Mouse (Mus musculus) liver, embryonic 14.5 days (tissue): Measurements from ENCODE around the gene Lcat. TPM values are rescaled to one million over a fixed set of nuclear protein-coding genes. Genes with fewer than 3 reads are reported as not detected.
A peak's percentile ranks its signal among the peaks of the same experiment; 100 is the strongest.
"Not testable (repeated sequence)": the region's sequence is repeated elsewhere in the genome, so short reads cannot be mapped to it uniquely, and the experiment has no call there.

Experiments
- ATAC-seq: fragments of 200-750 bp; cut with Nextera tagmentation; 2 replicates; pipeline ENCODE4 v1.8.0; 2017; ENCODE audit warnings: moderate number of reproducible peaks, mild to moderate bottlenecking, moderate library complexity; ENCODE audit not compliant: insufficient read depth
- DNase-seq, 3 experiments: peaks; one replicate each; pipeline ENCODE4 v3.0.0-alpha.2; 2012 to 2013; ENCODE audit warnings: low read depth in 3 of 3, low spot score in 3 of 3
- H3K27ac ChIP-seq: fragments of 300-500 bp; sonication (generic); 2 replicates; pipeline ENCODE4 v1.5.1; 2014; ENCODE audit warnings: moderate library complexity, mild to moderate bottlenecking, control low read depth, inconsistent platforms
- H3K27me3 ChIP-seq: fragments of 300-500 bp; sonication (generic); 2 replicates; pipeline ENCODE4 v1.6.1; 2014; ENCODE audit warnings: mild to moderate bottlenecking, low read length, moderate library complexity; ENCODE audit not compliant: control insufficient read depth, insufficient read depth
- H3K36me3 ChIP-seq: fragments of 300-500 bp; sonication (generic); replicated peaks from 2 replicates; pipeline ENCODE4 v1.6.1; 2014; ENCODE audit warnings: low read depth; ENCODE audit not compliant: control insufficient read depth, insufficient read depth
- H3K4me1 ChIP-seq, 2 experiments: fragments of 200-500 bp in 1 of 2; fragments of 300-500 bp in 1 of 2; sonication (generic) in 1 of 2; replicated peaks; 2 replicates each; pipeline ENCODE4 v1.6.1; 2012 to 2014; ENCODE audit warnings: antibody characterized with exemption in 1 of 2, inconsistent platforms in 1 of 2, low read length in 1 of 2; ENCODE audit not compliant: control insufficient read depth in 2 of 2, insufficient read depth in 2 of 2
- H3K4me2 ChIP-seq: fragments of 300-500 bp; sonication (generic); 2 replicates; pipeline ENCODE4 v1.6.1; 2014; ENCODE audit warnings: low read depth, mild to moderate bottlenecking, control low read depth, moderate library complexity
- H3K4me3 ChIP-seq, 2 experiments: fragments of 200-500 bp in 1 of 2; fragments of 300-500 bp in 1 of 2; sonication (generic) in 1 of 2; 2 replicates each; pipeline ENCODE4 v1.5.1; 2012 to 2014; ENCODE audit warnings: low read depth in 2 of 2, low read length in 2 of 2, mild to moderate bottlenecking in 2 of 2, control low read depth in 1 of 2, inconsistent platforms in 1 of 2, moderate library complexity in 1 of 2; ENCODE audit not compliant: insufficient read depth in 1 of 2
- H3K9ac ChIP-seq: fragments of 300-500 bp; sonication (generic); replicated peaks from 2 replicates; pipeline ENCODE4 v1.6.1; 2014; ENCODE audit warnings: mild to moderate bottlenecking, control low read depth, moderate library complexity
- H3K9me3 ChIP-seq: fragments of 300-500 bp; sonication (generic); 2 replicates; pipeline ENCODE4 v1.6.1; 2016; ENCODE audit warnings: low read length, mixed read lengths; ENCODE audit not compliant: control insufficient read depth
- CTCF ChIP-seq: IDR thresholded peaks from 2 replicates; pipeline ENCODE4 v1.5.1; 2016; ENCODE audit warnings: antibody characterized with exemption, low read depth, control low read depth
- EP300 ChIP-seq: IDR thresholded peaks from 2 replicates; pipeline ENCODE4 v1.6.1; 2016; ENCODE audit warnings: antibody characterized with exemption, low read depth
- WGBS: fragments of 180-500 bp; shearing (Covaris S2); extraction: QIAGEN DNeasy Blood & Tissue Kit; methylation state at CpG from one replicate; pipeline ENCODE4 v1.1.7; 2014; ENCODE audit not compliant: insufficient replicate concordance; 5-methylcytosine and 5-hydroxymethylcytosine counted together
- polyA plus RNA-seq, 2 experiments: library from polyadenylated mRNA; depleted of rRNA in 1 of 2; stranded (reverse) in 1 of 2; unstranded in 1 of 2; fragments of >200 nt; fragmentation: Nextera tagmentation in 1 of 2; extraction: Ambion mirVana in 1 of 2; gene quantifications; 2 replicates each; pipeline versions ENCODE4 v1.2.1 to v1.2.3; 2012 to 2014

Lcat gene
- polyA plus RNA-seq (2012; rRNA removed), result 40.2 and 41.2 TPM in 2 replicates
- polyA plus RNA-seq (2014; fragmentation: Nextera tagmentation; extraction: Ambion mirVana), result 47.0 and 50.7 TPM in 2 replicates

DNA sequence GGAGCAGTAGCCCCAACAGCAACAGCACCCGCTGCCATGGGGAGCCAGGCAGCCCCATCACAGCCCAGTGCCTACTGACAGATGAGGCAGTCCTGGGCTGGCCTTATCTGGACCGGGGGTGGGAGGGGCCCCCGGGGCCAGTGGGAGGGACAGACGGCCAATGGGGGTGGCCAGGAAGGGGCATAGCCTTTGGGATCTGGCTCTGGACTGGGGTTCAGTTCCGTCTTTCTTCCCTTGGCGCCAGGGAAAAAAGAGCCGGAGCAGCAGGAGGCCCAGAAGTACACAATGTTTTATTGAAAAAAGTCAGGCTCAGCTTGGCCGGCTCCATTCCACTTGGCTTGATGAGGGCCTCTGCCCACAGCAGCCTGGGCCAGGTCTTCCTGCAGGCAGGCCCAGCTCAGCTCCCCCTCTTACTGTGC, at the start of gene Lcat:
Lcat (minus strand) TSS at position 62 of the 419 bp plus-strand sequence.
- WGBS, result 59% methylated on average over 8 of the region's 8 CpGs
- peak; percentile 62 for ATAC-seq
- H3K4me2 ChIP-seq, result peak within 1 kb of the TSS; percentile 48
- peaks cover 2 to 4% of the 10 kb centered on the region in 2 experiments; a peak in 3 of 4 replicates for H3K4me1 ChIP-seq
- H3K9me3 ChIP-seq, result no peaks in the 10 kb centered on the region
- H3K4me3 ChIP-seq, result peak within 1 kb of the TSS; percentile 41 to 52
- DNase-seq, result no peak
- H3K36me3 ChIP-seq, result peaks cover 20% of the 10 kb centered on the region; the same call in 1 of the 2 replicates
- TF ChIP-seq CTCF, result no peak
- no peak for TF ChIP-seq EP300
- H3K27me3 ChIP-seq, result no peaks in the 10 kb centered on the region
- no peak within 1 kb of the TSS for H3K9ac ChIP-seq
- no peak within 1 kb of the TSS for H3K27ac ChIP-seq

DNA sequence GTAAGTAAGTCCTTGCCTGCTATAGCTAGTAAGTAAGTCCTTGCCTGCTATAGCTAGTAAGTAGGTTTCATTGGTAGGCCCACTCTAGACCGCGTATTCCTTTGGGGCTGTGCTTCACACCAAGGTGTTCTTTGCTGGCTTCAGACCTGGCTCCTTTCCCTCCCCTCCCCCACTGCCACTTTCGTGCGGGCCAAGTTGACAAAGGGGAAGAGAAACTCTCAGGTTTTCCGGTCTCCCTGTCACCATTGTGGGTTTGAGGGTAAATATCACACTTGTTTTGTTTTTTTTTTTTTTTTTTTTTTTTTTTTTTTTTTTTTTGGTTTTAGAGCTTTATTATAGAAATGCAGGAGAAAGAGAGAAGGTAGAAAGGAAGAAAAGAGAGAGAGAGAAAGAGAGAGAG, 49.3 kb upstream of the Lcat start:
- H3K4me2 ChIP-seq, result no peak overlapping the region
- no peak overlapping the region for H3K4me3 ChIP-seq
- no peak overlapping the region for H3K9ac ChIP-seq
- DNase-seq (no peak), ATAC-seq (no peak)
- 33% methylated on average over 5 of the region's 5 CpGs for WGBS
- H3K9me3 ChIP-seq, result no peaks in the 10 kb centered on the region
- no peaks in the 10 kb centered on the region for H3K36me3 ChIP-seq
- no peaks in the 10 kb centered on the region; the same call in 1 of the 2 replicates for H3K27me3 ChIP-seq
- TF ChIP-seq EP300 (no peak), CTCF (no peak)
- H3K4me1 ChIP-seq, result peaks cover 0 to 3% of the 10 kb centered on the region in 2 experiments; a peak in 1 of 4 replicates
- no peak overlapping the region for H3K27ac ChIP-seq

DNA sequence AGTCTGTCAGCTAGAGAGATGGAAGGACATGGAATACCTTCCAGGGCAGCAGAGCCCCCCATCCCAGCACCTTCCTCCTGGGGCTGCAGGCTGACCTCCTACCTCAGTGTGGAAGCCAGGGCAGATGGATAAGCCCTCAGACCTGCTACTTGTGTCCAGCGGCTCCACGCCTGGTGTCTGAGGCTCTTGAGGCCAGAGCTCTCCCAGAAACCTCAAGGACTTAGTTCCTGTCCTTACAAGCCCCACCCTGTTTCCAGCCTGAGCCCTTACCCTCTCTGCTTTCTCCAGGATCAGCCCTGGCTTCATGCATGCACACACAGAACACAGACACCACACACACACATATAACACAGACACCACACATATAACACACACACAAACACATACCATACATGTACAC, 48.4 kb upstream of the Lcat start:
- no peak overlapping the region for H3K9ac ChIP-seq
- no peak for TF ChIP-seq CTCF
- no peak for TF ChIP-seq EP300
- H3K27ac ChIP-seq, result no peak overlapping the region
- H3K4me2 ChIP-seq, result no peak overlapping the region
- no peaks in the 10 kb centered on the region; the same call in 1 of the 2 replicates for H3K27me3 ChIP-seq
- H3K4me3 ChIP-seq, result no peak overlapping the region
- H3K9me3 ChIP-seq, result no peaks in the 10 kb centered on the region
- DNase-seq, result no peak
- 27% methylated on average over 2 of the region's 2 CpGs for WGBS
- no peak for ATAC-seq
- no peaks in the 10 kb centered on the region for H3K36me3 ChIP-seq
- peaks cover 0 to 3% of the 10 kb centered on the region in 2 experiments; a peak in 1 of 4 replicates for H3K4me1 ChIP-seq

DNA sequence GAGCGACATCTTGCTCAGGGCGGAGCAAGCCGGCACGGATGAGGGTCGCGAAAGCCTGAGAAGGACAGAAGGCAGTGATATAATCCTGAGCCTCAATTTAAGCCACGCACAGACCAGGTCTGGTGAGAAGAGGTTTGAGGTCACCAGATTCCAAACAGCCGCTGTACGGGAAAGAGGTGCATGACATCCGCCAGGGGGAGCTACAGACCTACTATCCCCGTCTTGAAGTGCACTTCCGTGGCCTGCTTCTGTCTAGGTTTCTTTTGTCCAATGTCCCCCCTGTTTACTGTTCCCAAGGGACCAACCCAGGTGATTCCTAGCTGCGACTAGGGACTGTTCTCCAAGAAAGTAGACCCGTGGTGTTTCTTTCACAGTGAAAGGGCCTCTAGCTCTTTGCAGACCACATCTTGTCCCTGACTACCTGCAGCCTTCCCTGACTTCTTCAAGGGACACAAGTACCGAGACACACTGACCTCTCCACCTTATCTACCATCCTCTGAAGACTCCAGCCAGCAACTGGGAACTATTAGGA, 47.7 kb upstream of the Lcat start, which contains the start of gene Dus2:
Dus2 (plus strand) TSS at position 482 of the 532 bp plus-strand sequence.
- ATAC-seq (peak; percentile 66; the same call in 1 of the 2 replicates), DNase-seq (peak; percentile 62 to 69 (median 68))
- WGBS, result 8% methylated on average over 15 of the region's 15 CpGs
- no peaks in the 10 kb centered on the region for H3K9me3 ChIP-seq
- H3K27ac ChIP-seq, result no peak within 1 kb of the TSS
- no peaks in the 10 kb centered on the region for H3K36me3 ChIP-seq
- H3K4me2 ChIP-seq, result no peak within 1 kb of the TSS
- H3K4me3 ChIP-seq, result no peak within 1 kb of the TSS
- no peak within 1 kb of the TSS; the same call in 1 of the 2 replicates for H3K9ac ChIP-seq
- no peaks in the 10 kb centered on the region; the same call in 1 of the 2 replicates for H3K27me3 ChIP-seq
- TF ChIP-seq CTCF, result peak; percentile 96
- TF ChIP-seq EP300, result no peak
- H3K4me1 ChIP-seq, result peaks cover 0 to 3% of the 10 kb centered on the region in 2 experiments; a peak in 1 of 4 replicates

DNA sequence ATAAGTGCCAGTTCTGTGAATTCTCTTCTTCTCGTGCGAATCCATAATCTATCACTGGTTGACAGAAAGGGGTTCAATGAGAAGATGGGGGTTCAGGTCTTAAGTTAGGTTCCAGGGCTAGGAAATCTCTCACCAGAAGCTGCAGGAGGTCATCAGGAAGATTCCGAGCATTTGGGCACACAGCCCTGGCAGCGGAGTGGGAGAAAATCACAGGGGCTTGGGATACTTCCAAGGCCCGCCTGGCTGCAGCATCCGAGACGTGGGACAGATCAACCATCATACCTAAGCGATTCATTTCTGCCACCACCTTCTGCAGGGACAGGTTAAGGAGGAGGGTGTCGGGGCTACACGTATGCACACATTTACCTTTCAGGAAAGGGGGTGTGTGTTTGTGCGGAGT, 45.4 kb upstream of the Lcat start:
- no peak overlapping the region for H3K27ac ChIP-seq
- H3K4me2 ChIP-seq, result no peak overlapping the region
- 70% methylated on average over 11 of the region's 11 CpGs for WGBS
- TF ChIP-seq CTCF (no peak), EP300 (no peak)
- H3K4me1 ChIP-seq, result peaks cover 0 to 3% of the 10 kb centered on the region in 2 experiments; a peak in 1 of 4 replicates
- no peak for ATAC-seq
- no peaks in the 10 kb centered on the region; the same call in 1 of the 2 replicates for H3K27me3 ChIP-seq
- H3K9me3 ChIP-seq, result no peaks in the 10 kb centered on the region
- no peaks in the 10 kb centered on the region for H3K36me3 ChIP-seq
- no peak for DNase-seq
- H3K9ac ChIP-seq, result no peak overlapping the region
- H3K4me3 ChIP-seq, result no peak overlapping the region

DNA sequence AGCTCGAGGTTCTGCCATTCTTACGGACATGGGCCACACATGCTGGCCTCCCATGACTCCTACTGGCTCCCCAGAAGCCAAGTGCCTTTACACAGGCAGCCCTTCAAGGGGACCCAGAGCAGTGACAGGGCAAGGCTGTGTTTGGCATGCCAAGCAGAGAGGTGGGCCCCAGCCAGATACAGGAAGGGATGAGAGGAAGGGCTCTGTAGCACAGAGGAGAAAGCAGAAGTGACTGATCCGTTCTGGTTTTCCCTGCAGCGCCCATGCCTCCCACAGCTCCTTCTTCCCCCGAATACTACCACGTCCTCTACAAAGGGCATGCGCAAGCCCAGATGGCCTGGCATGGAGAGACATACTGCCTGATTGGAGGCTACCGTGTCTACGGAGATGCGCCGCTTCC, 40.2 kb upstream of the Lcat start:
- H3K4me3 ChIP-seq, H3K4me2 ChIP-seq, H3K27ac ChIP-seq, H3K27me3 ChIP-seq, H3K9me3 ChIP-seq, H3K36me3 ChIP-seq, H3K4me1 ChIP-seq, ATAC-seq, H3K9ac ChIP-seq, DNase-seq: not testable (repeated sequence)
- 57% methylated on average over 9 of the region's 11 CpGs for WGBS
